ENCODE assay signal across 8 mouse cellular contexts in the genomic region with DNA sequence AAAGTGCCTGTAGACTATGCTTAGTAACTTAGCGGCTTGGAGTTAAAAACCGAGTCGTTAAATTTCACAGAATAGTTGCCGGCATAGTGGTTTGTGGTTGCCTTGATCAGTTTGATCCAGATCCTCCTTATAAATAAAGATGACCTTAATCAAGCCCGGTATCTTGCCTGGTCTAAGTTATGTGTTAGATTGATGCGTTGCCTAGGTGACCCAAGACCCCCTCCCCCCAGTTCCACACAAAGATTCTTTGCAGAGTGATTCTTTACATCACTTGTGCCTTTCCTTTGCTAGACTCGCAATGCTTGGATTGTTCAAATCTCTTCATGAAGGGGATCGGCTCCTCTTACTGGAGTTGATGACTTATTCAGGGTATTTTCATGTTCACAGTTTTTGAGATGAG. TPM values are rescaled to one million over a fixed set of nuclear protein-coding genes. Genes with fewer than 3 reads are reported as not detected.
DNase-seq lines count a peak whose midpoint lies in the region; ATAC-seq lines count a peak whose summit lies in the region.

No protein-coding gene starts in this region.

- no peak for DNase-seq in heart, adult 9 months (ENCODE audit: low spot score in 2 of 2)
- peak; percentile 43 for DNase-seq in CD4-positive helper T cell, adult 2 months (ENCODE audit: low read depth, low spot score)
- DNase-seq in embryo, embryonic 11.5 days (ENCODE audit: low read depth, low spot score) = peak; percentile 48
- DNase-seq in ovary, postnatal 10 days (ENCODE audit: low spot score) = no peak

- no peaks in the 10 kb centered on the region; the same call in 1 of the 2 replicates for H3K4me1 ChIP-seq in heart, embryonic 11.5 days (ENCODE audit: control insufficient read depth, insufficient read depth, low read length)
- H3K4me1 ChIP-seq in intestine, embryonic 15.5 days (replicated peaks) = 0 out of 2 replicates have a peak, but pooled peaks cover 3% of the 10 kb centered on the region
- peaks cover 14% of the 10 kb centered on the region; the same call in 1 of the 2 replicates for H3K4me1 ChIP-seq in neural tube, embryonic 12.5 days

- no peak for ATAC-seq in heart, embryonic 11.5 days (replicated peaks; ENCODE audit: insufficient number of reproducible peaks, low FRiP score, low TSS enrichment)
- no peak for ATAC-seq in intestine, embryonic 15.5 days
- ATAC-seq in neural tube, embryonic 12.5 days (ENCODE audit: low FRiP score, low read depth) = peak; percentile 36
- ATAC-seq in erythroid progenitor cell, adult 5-6 weeks (replicated peaks; ENCODE audit: low FRiP score, poor library complexity, severe bottlenecking) = no peak

- no peaks in the 10 kb centered on the region for H3K27me3 ChIP-seq in heart, embryonic 11.5 days (ENCODE audit: control insufficient read depth, insufficient read depth, low read length)
- H3K27me3 ChIP-seq in intestine, embryonic 15.5 days (replicated peaks) = no peaks in the 10 kb centered on the region
- no peaks in the 10 kb centered on the region for H3K27me3 ChIP-seq in neural tube, embryonic 12.5 days (replicated peaks)

- no peaks in the 10 kb centered on the region for H3K9me3 ChIP-seq in heart, embryonic 11.5 days (replicated peaks; ENCODE audit: control insufficient read depth, low read length)
- no peaks in the 10 kb centered on the region for H3K9me3 ChIP-seq in intestine, embryonic 15.5 days
- no peaks in the 10 kb centered on the region for H3K9me3 ChIP-seq in neural tube, embryonic 12.5 days

- WGBS in heart, embryonic 11.5 days (ENCODE audit: insufficient replicate concordance) = 1% methylated on average over 8 of the region's 8 CpGs
- WGBS in intestine, embryonic 15.5 days = under 1% methylated on average over 8 of the region's 8 CpGs
- WGBS in neural tube, embryonic 12.5 days = under 1% methylated on average over 8 of the region's 8 CpGs

- peak overlapping the region; percentile 97 for H3K9ac ChIP-seq in heart, embryonic 11.5 days (ENCODE audit: low read depth, low read length)
- H3K9ac ChIP-seq in intestine, embryonic 15.5 days = peak overlapping the region; percentile 94
- peak overlapping the region; percentile 98 for H3K9ac ChIP-seq in neural tube, embryonic 12.5 days

- H3K27ac ChIP-seq in heart, embryonic 11.5 days (ENCODE audit: low read depth, low read length) = peak overlapping the region; percentile 96; the same call in 1 of the 2 replicates
- H3K27ac ChIP-seq in intestine, embryonic 15.5 days = no peak overlapping the region
- no peak overlapping the region for H3K27ac ChIP-seq in neural tube, embryonic 12.5 days

- H3K4me3 ChIP-seq in heart, embryonic 11.5 days (ENCODE audit: low read depth, low read length) = peak overlapping the region; percentile 90
- peak overlapping the region; percentile 89 for H3K4me3 ChIP-seq in intestine, embryonic 15.5 days (replicated peaks)
- peak overlapping the region; percentile 94 for H3K4me3 ChIP-seq in neural tube, embryonic 12.5 days

- H3K36me3 ChIP-seq in heart, embryonic 11.5 days (ENCODE audit: control insufficient read depth, insufficient read depth, low read length) = no peaks in the 10 kb centered on the region
- H3K36me3 ChIP-seq in intestine, embryonic 15.5 days = no peaks in the 10 kb centered on the region
- peaks cover 10% of the 10 kb centered on the region; the same call in 1 of the 2 replicates for H3K36me3 ChIP-seq in neural tube, embryonic 12.5 days

- H3K4me2 ChIP-seq in heart, embryonic 11.5 days = peak overlapping the region; percentile 73
- peak overlapping the region; percentile 61 for H3K4me2 ChIP-seq in intestine, embryonic 15.5 days (replicated peaks)
- peak overlapping the region; percentile 71 for H3K4me2 ChIP-seq in neural tube, embryonic 12.5 days (replicated peaks)

RNA-seq across cellular contexts. Expression of a gene that starts 1.0 kb away (rescaled TPM):
- 27.5 TPM in 2 replicates for polyA plus RNA-seq in heart, embryonic 11.5 days (2014; fragmentation: Nextera tagmentation; extraction: Ambion mirVana)
- polyA plus RNA-seq in intestine, embryonic 15.5 days (2015; fragmentation: Nextera tagmentation; extraction: Ambion mirVana) = 18.2 and 22.4 TPM in 2 replicates
- polyA plus RNA-seq in neural tube, embryonic 12.5 days (2016; fragmentation: Nextera tagmentation; extraction: Ambion mirVana) = 59.7 and 70.8 TPM in 2 replicates
- 1.8 TPM in 1 of 2 replicates, not detected in the other for total RNA-seq in erythroid progenitor cell, adult 5-6 weeks (2015; ENCODE audit: low replicate concordance)
- total RNA-seq in erythroid progenitor cell, adult 5-6 weeks (2017; ENCODE audit: low replicate concordance) = 1.3 TPM in 1 of 2 replicates, not detected in the other

RNA-seq across cellular contexts. Expression of a gene that starts 45.1 kb away (rescaled TPM):
- 165 and 189 TPM in 2 replicates for polyA plus RNA-seq in heart, embryonic 11.5 days (2014; fragmentation: Nextera tagmentation; extraction: Ambion mirVana)
- 111 and 127 TPM in 2 replicates for polyA plus RNA-seq in intestine, embryonic 15.5 days (2015; fragmentation: Nextera tagmentation; extraction: Ambion mirVana)
- polyA plus RNA-seq in neural tube, embryonic 12.5 days (2016; fragmentation: Nextera tagmentation; extraction: Ambion mirVana) = 292 and 323 TPM in 2 replicates
- 99.1 and 109 TPM in 2 replicates for total RNA-seq in erythroid progenitor cell, adult 5-6 weeks (2015; ENCODE audit: low replicate concordance)
- total RNA-seq in erythroid progenitor cell, adult 5-6 weeks (2017; ENCODE audit: low replicate concordance) = 115 and 138 TPM in 2 replicates

Comparison
In these comparisons a context has a peak if more than half of its experiments do, and no peak if none do; other contexts are left out.
1. DNase-seq: peak in CD4-positive helper T cell, adult 2 months (single experiment) and embryo, embryonic 11.5 days (single experiment); none in heart, adult 9 months (0 of 2) and ovary, postnatal 10 days (single experiment).
2. Peak in every context shown above with its lines, with median percentiles within 50 percentile points of each other: H3K4me2 ChIP-seq, H3K4me3 ChIP-seq and H3K9ac ChIP-seq.